Mouse (Mus musculus): Measurements from ENCODE around the gene Rex1bd. TPM values are rescaled to one million over a fixed set of nuclear protein-coding genes. Genes with fewer than 3 reads are reported as not detected.

The Rex1bd gene
- total RNA-seq, 2 experiments from 2014 or later = 113 to 128 TPM

GRCm38 (mm10) chr8:70502540-70502939 is 4.0 kb downstream of the Rex1bd start:
- DNase-seq = no peak

- DNase-seq = peak; percentile 69 to 73
Measured at GRCm38 (mm10) chr8:70501820-70502529, 4.6 kb downstream of the Rex1bd start.

GRCm38 (mm10) chr8:70500386-70501301 is 5.9 kb downstream of the Rex1bd start:
- DNase-seq = no peak

- no peak for DNase-seq
Measured at GRCm38 (mm10) chr8:70495771-70496062, 10.8 kb downstream of the Rex1bd start.

- no peak for DNase-seq
Measured at GRCm38 (mm10) chr8:70495001-70495770, 11.4 kb downstream of the Rex1bd start.

- peak in 1 of 2 experiments; percentile 14 for DNase-seq
Measured at GRCm38 (mm10) chr8:70494416-70494945, 12.1 kb downstream of the Rex1bd start.

- DNase-seq = no peak
Measured at GRCm38 (mm10) chr8:70493692-70494415, 12.7 kb downstream of the Rex1bd start.

- peak in 1 of 2 experiments; percentile 12 for DNase-seq
Measured at GRCm38 (mm10) chr8:70492664-70493640, 13.6 kb downstream of the Rex1bd start, which contains the start of gene Crlf1. TSS of gene Crlf1 (plus strand) at chr8:70493158.

- no peak for DNase-seq
Measured at GRCm38 (mm10) chr8:70490880-70491495, 15.6 kb downstream of the Rex1bd start.

GRCm38 (mm10) chr8:70490061-70490879 is 16.3 kb downstream of the Rex1bd start:
- peak in 1 of 2 experiments; percentile 10 for DNase-seq

- peak in 1 of 2 experiments; percentile 13 for DNase-seq
Measured at GRCm38 (mm10) chr8:70489576-70489975, 17.0 kb downstream of the Rex1bd start.

- peak in 1 of 2 experiments; percentile 13 for DNase-seq
Measured at GRCm38 (mm10) chr8:70488931-70489470, 17.6 kb downstream of the Rex1bd start.

GRCm38 (mm10) chr8:70487993-70488796 is 18.4 kb downstream of the Rex1bd start:
- peak in 1 of 2 experiments; percentile 37 for DNase-seq

GRCm38 (mm10) chr8:70486941-70487520 is 19.5 kb downstream of the Rex1bd start, which contains the start of gene Tmem59l:
TSS of gene Tmem59l (minus strand) at chr8:70487358.
- DNase-seq = no peak

GRCm38 (mm10) chr8:70486191-70486681 is 20.3 kb downstream of the Rex1bd start:
- no peak for DNase-seq

GRCm38 (mm10) chr8:70482943-70483342 is 23.6 kb downstream of the Rex1bd start:
- DNase-seq = no peak

- no peak for DNase-seq
Measured at GRCm38 (mm10) chr8:70481908-70482307, 24.6 kb downstream of the Rex1bd start.
